Comparison of ENCODE assay signal across 8 mouse cellular contexts in the genomic region with DNA sequence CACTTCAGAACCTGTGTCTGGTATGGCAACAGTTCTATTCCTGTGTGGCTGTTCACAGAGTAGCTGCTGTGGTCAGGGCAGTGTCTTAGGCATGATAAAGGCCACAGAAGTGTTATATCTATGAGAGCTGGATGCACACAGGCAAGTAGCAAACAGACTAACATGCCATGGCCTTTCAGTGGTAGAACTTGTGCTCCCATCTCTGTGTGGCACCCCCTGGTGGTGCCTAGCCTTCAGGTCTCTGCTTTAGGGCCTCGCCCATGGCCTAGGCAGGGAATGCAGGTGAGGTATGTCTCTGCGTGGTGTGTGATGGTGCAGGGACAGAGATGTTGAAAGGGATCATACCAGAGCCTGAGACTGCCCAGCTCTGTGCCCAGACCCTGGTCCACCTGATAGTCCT. TPM values are rescaled to one million over a fixed set of nuclear protein-coding genes. Genes with fewer than 3 reads are reported as not detected.
DNase-seq lines count a peak whose midpoint lies in the region; ATAC-seq and TF ChIP-seq lines count a peak whose summit lies in the region.

No protein-coding gene starts in this region.

- DNase-seq in hindbrain, postnatal 0 days (ENCODE audit: low spot score): peak; percentile 35
- DNase-seq in hindbrain, embryonic 10.5 days (ENCODE audit: low spot score): no peak
- DNase-seq in CD4-positive helper T cell, adult 2 months (ENCODE audit: low read depth, low spot score): peak; percentile 42
- peak; percentile 66 for DNase-seq in adrenal gland, postnatal 14 days
- no peak for DNase-seq in frontal cortex, postnatal 14 days (ENCODE audit: low spot score in 2 of 2)
- no peak for DNase-seq in heart, adult 18-20 months

- peaks cover 66% of the 10 kb centered on the region; the same call in 1 of the 2 replicates for H3K36me3 ChIP-seq in hindbrain, postnatal 0 days (ENCODE audit: insufficient read depth, low read length)
- peaks cover 100% of the 10 kb centered on the region for H3K36me3 ChIP-seq in hindbrain, embryonic 10.5 days
- peaks cover 37% of the 10 kb centered on the region for H3K36me3 ChIP-seq in intestine, embryonic 15.5 days

- no peak overlapping the region for H3K4me3 ChIP-seq in hindbrain, postnatal 0 days (ENCODE audit: low read length)
- no peak overlapping the region for H3K4me3 ChIP-seq in hindbrain, embryonic 10.5 days
- no peak overlapping the region for H3K4me3 ChIP-seq in intestine, embryonic 15.5 days (replicated peaks)

- TF ChIP-seq CTCF in hindbrain, postnatal 0 days (IDR thresholded peaks at IDR 0.05; ENCODE audit: low read depth): peak; percentile 58

- no peaks in the 10 kb centered on the region for H3K27me3 ChIP-seq in hindbrain, postnatal 0 days (ENCODE audit: insufficient read depth, low read length)
- H3K27me3 ChIP-seq in hindbrain, embryonic 10.5 days (ENCODE audit: insufficient read depth, poor library complexity, severe bottlenecking): no peaks in the 10 kb centered on the region
- no peaks in the 10 kb centered on the region for H3K27me3 ChIP-seq in intestine, embryonic 15.5 days (replicated peaks)

- 95% methylated on average over 2 of the region's 2 CpGs for WGBS in hindbrain, postnatal 0 days
- 88% methylated on average over 2 of the region's 2 CpGs for WGBS in hindbrain, embryonic 10.5 days
- 75% methylated on average over 2 of the region's 2 CpGs for WGBS in intestine, embryonic 15.5 days

- H3K4me1 ChIP-seq in hindbrain, postnatal 0 days (ENCODE audit: insufficient read depth, low read length): no peaks in the 10 kb centered on the region
- H3K4me1 ChIP-seq in hindbrain, embryonic 10.5 days (replicated peaks): peaks cover 5% of the 10 kb centered on the region
- H3K4me1 ChIP-seq in intestine, embryonic 15.5 days (replicated peaks): no peaks in the 10 kb centered on the region

- ATAC-seq in hindbrain, postnatal 0 days: no peak
- ATAC-seq in intestine, embryonic 15.5 days: peak; percentile 67
- peak; percentile 90 for ATAC-seq in megakaryocyte progenitor cell, adult 5-6 weeks (replicated peaks; ENCODE audit: poor library complexity)

- H3K9ac ChIP-seq in hindbrain, postnatal 0 days (replicated peaks; ENCODE audit: low read length): no peak overlapping the region
- no peak overlapping the region for H3K9ac ChIP-seq in intestine, embryonic 15.5 days

- no peak overlapping the region for H3K27ac ChIP-seq in hindbrain, postnatal 0 days
- no peak overlapping the region for H3K27ac ChIP-seq in hindbrain, embryonic 10.5 days
- H3K27ac ChIP-seq in intestine, embryonic 15.5 days: no peak overlapping the region

- no peaks in the 10 kb centered on the region for H3K9me3 ChIP-seq in hindbrain, postnatal 0 days (ENCODE audit: low read length)
- no peaks in the 10 kb centered on the region for H3K9me3 ChIP-seq in hindbrain, embryonic 10.5 days
- H3K9me3 ChIP-seq in intestine, embryonic 15.5 days: no peaks in the 10 kb centered on the region

- H3K4me2 ChIP-seq in hindbrain, postnatal 0 days (ENCODE audit: low read depth, low read length): no peak overlapping the region
- no peak overlapping the region for H3K4me2 ChIP-seq in intestine, embryonic 15.5 days (replicated peaks)

RNA-seq across cellular contexts. Expression of a gene that starts 50.1 kb away (rescaled TPM):
- total RNA-seq in hindbrain, postnatal 0 days (2014; rRNA removed): 121 and 143 TPM in 2 replicates
- 77.3 and 84.8 TPM in 2 replicates for polyA plus RNA-seq in hindbrain, postnatal 0 days (2015; fragmentation: Nextera tagmentation; extraction: Ambion mirVana)
- 1.7 and 2.4 TPM in 2 replicates for polyA plus RNA-seq in hindbrain, embryonic 10.5 days (2016; fragmentation: Nextera tagmentation; extraction: Ambion mirVana)
- total RNA-seq in adrenal gland, postnatal 14 days (2021): 1.0 TPM in 1 of 2 replicates, not detected in the other
- polyA plus RNA-seq in intestine, embryonic 15.5 days (2015; fragmentation: Nextera tagmentation; extraction: Ambion mirVana): 29.6 and 33.9 TPM in 2 replicates
- total RNA-seq in megakaryocyte progenitor cell, adult 5-6 weeks (2015): not detected in 2 replicates
- total RNA-seq in megakaryocyte progenitor cell, adult 5-6 weeks (2017): not detected in 2 replicates
- not detected for total RNA-seq in heart, adult 18-20 months (2021)

Comparison
In these comparisons a context has a peak if more than half of its experiments do, and no peak if none do; other contexts are left out.
1. DNase-seq: peak in hindbrain, postnatal 0 days (single experiment), CD4-positive helper T cell, adult 2 months (single experiment) and adrenal gland, postnatal 14 days (single experiment); none in hindbrain, embryonic 10.5 days (single experiment), frontal cortex, postnatal 14 days (0 of 2) and heart, adult 18-20 months (0 of 2).
2. RNA of a gene that starts 50.1 kb away (total RNA-seq): 121 to 143 TPM in hindbrain, postnatal 0 days; 1.0 TPM in adrenal gland, postnatal 14 days, not detected in megakaryocyte progenitor cell, adult 5-6 weeks and not detected in heart, adult 18-20 months; every median in the first group is over 10 times any median in the second.